Mouse (Mus musculus): ENCODE data around the gene Nmbr. TPM values are rescaled to one million over a fixed set of nuclear protein-coding genes. Genes with fewer than 3 reads are reported as not detected.

Nmbr gene
- polyA plus RNA-seq, 1 experiment from 2014 or later, result 0.43 TPM

DNA sequence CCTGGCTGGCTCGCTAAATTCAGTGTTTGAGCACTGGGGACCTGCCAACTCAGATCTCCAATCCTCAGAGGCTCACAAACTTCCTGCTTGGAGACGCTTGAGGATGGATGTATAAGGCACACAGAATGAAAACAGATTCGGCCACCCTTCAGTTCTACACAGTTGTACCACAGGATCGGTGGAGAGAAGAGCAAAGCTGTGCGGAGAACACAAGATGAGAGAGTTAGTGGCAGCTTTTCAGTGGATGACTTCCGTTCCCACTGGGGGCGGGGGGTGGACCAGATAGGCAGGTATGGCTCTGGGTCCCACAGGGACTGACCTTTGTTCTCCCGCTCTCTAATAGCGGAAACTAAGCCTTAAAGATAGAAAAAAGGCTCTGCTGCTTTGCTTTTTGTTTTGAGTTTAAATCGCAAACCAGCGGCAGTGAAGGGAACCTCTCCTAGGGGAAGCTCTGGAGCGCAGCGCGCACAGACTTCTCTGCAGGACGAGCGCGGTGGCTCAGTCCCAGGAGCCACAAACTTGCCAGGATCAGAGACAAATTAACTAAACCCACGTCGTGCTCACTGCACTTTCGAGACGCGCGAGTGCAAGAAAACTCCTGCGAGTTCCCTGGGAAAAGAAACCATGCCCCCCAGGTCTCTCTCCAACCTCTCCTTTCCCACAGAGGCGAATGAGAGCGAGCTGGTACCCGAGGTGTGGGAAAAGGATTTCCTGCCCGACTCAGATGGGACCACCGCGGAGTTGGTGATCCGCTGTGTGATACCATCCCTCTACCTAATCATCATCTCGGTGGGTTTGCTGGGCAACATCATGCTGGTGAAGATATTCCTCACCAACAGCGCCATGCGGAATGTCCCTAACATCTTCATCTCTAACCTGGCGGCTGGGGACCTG, 54.5 kb downstream of the Nmbr start:
- Histone ChIP-seq H3K9ac (peak overlapping the region; percentile 44), H3K4me3 (replicated peaks) (peak overlapping the region; percentile 40), H3K4me2 (peak overlapping the region; percentile 83), H3K4me1 (peaks cover 9% of the 10 kb centered on the region), H3K36me3 (replicated peaks) (no peaks in the 10 kb centered on the region), H3K27ac (no peak overlapping the region), H3K27me3 (peaks cover 10% of the 10 kb centered on the region), H3K9me3 (no peaks in the 10 kb centered on the region)
- 2% methylated on average over 35 of the region's 35 CpGs for WGBS
- 0 out of 2 replicates have a peak, but pooled peaks have one; percentile 41 for ATAC-seq (ENCODE audit: low FRiP score)

DNA sequence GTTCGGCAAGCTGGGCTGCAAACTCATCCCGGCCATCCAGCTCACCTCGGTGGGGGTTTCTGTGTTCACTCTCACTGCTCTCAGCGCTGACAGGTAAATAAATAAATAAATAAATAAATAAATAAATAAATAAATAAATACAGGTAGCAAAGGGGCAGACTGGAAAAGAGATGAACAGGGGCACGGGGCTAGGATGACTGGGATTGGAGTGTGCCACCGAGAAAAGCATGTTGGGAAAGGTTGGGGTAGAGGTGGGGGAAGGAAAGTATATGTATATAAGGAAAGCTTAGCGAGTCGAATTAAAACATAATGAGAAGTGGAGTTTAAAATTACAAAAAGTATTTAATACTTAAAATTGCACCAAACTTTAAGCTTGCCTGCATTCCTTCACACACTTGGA, 55.2 kb downstream of the Nmbr start:
- 19% methylated on average over 8 of the region's 8 CpGs for WGBS
- ATAC-seq (ENCODE audit: low FRiP score), result no peak

DNA sequence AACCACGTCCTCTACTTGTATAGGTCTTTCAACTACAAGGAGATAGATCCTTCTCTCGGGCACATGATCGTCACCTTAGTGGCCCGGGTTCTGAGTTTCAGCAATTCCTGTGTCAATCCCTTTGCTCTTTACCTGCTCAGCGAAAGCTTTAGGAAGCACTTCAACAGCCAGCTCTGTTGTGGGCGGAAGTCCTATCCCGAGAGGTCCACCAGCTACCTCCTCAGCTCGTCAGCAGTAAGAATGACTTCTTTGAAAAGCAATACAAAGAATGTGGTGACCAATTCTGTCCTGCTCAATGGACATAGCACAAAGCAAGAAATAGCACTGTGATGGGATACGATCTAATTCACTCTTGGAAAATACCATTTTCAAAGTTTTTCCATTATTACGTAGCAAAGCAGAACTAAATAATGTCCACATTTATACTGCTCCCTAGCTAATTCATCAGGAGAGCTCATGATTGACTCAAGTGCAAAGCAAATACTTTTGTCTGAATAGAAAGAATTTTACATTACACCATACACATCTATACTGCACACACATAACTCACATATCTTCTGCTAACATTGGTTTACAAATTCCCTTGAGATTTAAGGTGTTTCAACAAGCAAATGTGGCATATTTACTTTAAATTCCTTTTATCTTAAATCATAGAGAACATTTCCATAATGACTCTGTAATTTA, 65.0 kb downstream of the Nmbr start:
- WGBS, result 79% methylated on average over 10 of the region's 10 CpGs
- Histone ChIP-seq H3K4me1 (no peaks in the 10 kb centered on the region), H3K9me3 (no peaks in the 10 kb centered on the region), H3K27me3 (no peaks in the 10 kb centered on the region), H3K36me3 (replicated peaks) (no peaks in the 10 kb centered on the region), H3K4me2 (no peak overlapping the region), H3K9ac (no peak overlapping the region), H3K4me3 (replicated peaks) (no peak overlapping the region), H3K27ac (no peak overlapping the region)
- no peak for ATAC-seq (ENCODE audit: low FRiP score)

More for the DNA sequence above, 55.2 kb downstream of the Nmbr start:
- Histone ChIP-seq H3K4me2 (peak overlapping the region; percentile 83), H3K9ac (peak overlapping the region; percentile 44; the same call in 1 of the 2 replicates), H3K27ac (no peak overlapping the region), H3K4me3 (replicated peaks) (peak overlapping the region; percentile 40), H3K9me3 (no peaks in the 10 kb centered on the region), H3K27me3 (peaks cover 10% of the 10 kb centered on the region), H3K4me1 (peaks cover 9% of the 10 kb centered on the region), H3K36me3 (replicated peaks) (no peaks in the 10 kb centered on the region)

DNA sequence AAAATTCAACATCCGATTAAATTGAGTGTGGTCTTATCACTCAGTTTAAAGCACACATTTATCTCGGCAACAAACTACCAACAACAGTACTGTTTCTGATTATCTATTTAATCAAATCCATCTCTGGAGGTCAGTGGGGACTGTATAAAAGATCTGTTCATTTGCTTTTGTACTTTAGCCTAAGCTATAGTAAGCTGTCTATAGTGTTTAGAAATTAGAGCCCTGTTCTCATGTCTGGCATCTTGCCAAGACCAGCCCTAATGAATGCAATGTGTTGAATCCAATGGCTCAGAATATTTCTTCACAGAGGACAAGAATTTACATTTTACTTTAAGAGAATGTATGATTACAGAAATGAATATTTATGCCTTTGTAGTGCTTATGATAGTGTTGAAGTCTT, 69.1 kb downstream of the Nmbr start:
- 39% methylated on average over 2 of the region's 2 CpGs for WGBS

DNA sequence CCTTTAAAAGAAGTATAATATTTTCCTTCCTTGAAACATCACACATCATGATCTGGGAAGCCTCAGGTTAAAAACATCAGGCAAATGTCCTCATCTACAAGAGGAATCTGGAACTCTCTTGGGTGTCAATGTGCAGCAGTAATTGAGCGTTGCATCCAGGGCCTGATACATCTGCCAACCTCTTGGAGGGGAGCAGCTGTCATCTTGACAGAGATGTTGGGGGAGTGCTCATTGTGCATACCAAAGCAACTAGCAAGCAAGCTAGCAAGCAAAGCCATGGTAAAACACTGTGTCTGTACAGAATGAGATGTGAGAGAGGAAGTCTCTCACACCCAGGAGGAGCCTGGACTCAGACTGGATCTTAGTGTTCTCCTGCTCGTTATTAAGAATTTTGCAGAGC, 84.6 kb downstream of the Nmbr start:
- H3K9ac ChIP-seq, result no peak overlapping the region
- H3K27ac ChIP-seq, result no peak overlapping the region
- ATAC-seq (ENCODE audit: low FRiP score), result no peak
- H3K4me1 ChIP-seq, result no peaks in the 10 kb centered on the region
- H3K27me3 ChIP-seq, result no peaks in the 10 kb centered on the region
- H3K4me3 ChIP-seq (replicated peaks), result no peak overlapping the region
- H3K4me2 ChIP-seq, result no peak overlapping the region
- no peaks in the 10 kb centered on the region for H3K36me3 ChIP-seq (replicated peaks)
- WGBS, result 75% methylated on average over 2 of the region's 2 CpGs
- H3K9me3 ChIP-seq, result no peaks in the 10 kb centered on the region

More for the DNA sequence above, 69.1 kb downstream of the Nmbr start:
- H3K4me3 ChIP-seq (replicated peaks), result no peak overlapping the region
- no peaks in the 10 kb centered on the region for H3K36me3 ChIP-seq (replicated peaks)
- H3K9me3 ChIP-seq, result no peaks in the 10 kb centered on the region
- ATAC-seq (ENCODE audit: low FRiP score), result peak; percentile 72
- no peaks in the 10 kb centered on the region for H3K27me3 ChIP-seq
- H3K27ac ChIP-seq, result no peak overlapping the region
- H3K9ac ChIP-seq, result no peak overlapping the region
- H3K4me2 ChIP-seq, result no peak overlapping the region
- H3K4me1 ChIP-seq, result no peaks in the 10 kb centered on the region

DNA sequence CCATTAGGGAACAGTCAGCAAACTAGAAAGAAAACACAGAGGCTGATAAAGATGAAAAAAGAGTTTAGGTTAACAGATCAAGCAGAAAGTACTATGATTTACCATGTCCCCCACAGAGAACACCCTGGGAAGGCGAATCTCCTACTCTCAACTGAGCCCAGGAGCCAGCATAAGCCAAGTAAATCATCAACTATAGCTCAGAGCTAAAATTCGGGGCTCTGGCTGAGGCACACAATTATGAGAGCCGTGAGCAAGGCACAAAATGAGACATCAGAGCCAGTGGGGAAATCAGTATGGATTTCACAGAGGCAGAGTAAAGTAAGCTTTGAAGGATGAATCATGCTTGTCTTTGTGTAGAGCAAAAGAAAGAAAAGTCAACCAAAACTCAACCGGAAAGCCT, 111.6 kb downstream of the Nmbr start:
- no peak overlapping the region for H3K4me3 ChIP-seq (replicated peaks)
- no peaks in the 10 kb centered on the region for H3K27me3 ChIP-seq
- no peak overlapping the region for H3K27ac ChIP-seq
- H3K9me3 ChIP-seq, result no peaks in the 10 kb centered on the region
- no peaks in the 10 kb centered on the region for H3K4me1 ChIP-seq
- H3K9ac ChIP-seq, result no peak overlapping the region
- no peaks in the 10 kb centered on the region for H3K36me3 ChIP-seq (replicated peaks)
- 79% methylated on average over 4 of the region's 4 CpGs for WGBS
- no peak for ATAC-seq (ENCODE audit: low FRiP score)
- H3K4me2 ChIP-seq, result no peak overlapping the region

Other genes with a start within 250 kb of the Nmbr start
- gene Adgrg6, start 159.9 kb upstream of the Nmbr start, polyA plus RNA-seq (2016; fragmentation: Nextera tagmentation; extraction: Ambion mirVana), result 1.7 and 2.8 TPM in 2 replicates
- gene Vta1, start within 50 bp of the Nmbr start, polyA plus RNA-seq (2016; fragmentation: Nextera tagmentation; extraction: Ambion mirVana), result 154 and 159 TPM in 2 replicates
- not detected in 2 replicates for gene Gje1, start 12.6 kb downstream of the Nmbr start, polyA plus RNA-seq (2016; fragmentation: Nextera tagmentation; extraction: Ambion mirVana)

Measured in forebrain, embryonic 12.5 days (tissue).